Mouse (Mus musculus) heart, postnatal 4 days (tissue): Measurements from ENCODE around the gene Nptn. TPM values are rescaled to one million over a fixed set of nuclear protein-coding genes. Genes with fewer than 3 reads are reported as not detected.

ENCODE experiments used
- DNase-seq: peaks from one replicate; pipeline ENCODE4 v3.0.0; 2021
- total RNA-seq, 2 experiments: library from RNA; stranded (reverse); gene quantifications; 2 replicates each; pipeline ENCODE4 v1.2.3; 2021

Nptn gene
- total RNA-seq = 100 to 1,000 TPM; 194 to 206 TPM

GRCm38 (mm10) chr9:58581958-58582540 is at the start of gene Nptn:
Nptn (plus strand) TSS chr9:58582240.
- DNase-seq = peak; percentile 99

- no peak for DNase-seq
Measured at GRCm38 (mm10) chr9:58533322-58533721, 48.7 kb upstream of the Nptn start.

DNA sequence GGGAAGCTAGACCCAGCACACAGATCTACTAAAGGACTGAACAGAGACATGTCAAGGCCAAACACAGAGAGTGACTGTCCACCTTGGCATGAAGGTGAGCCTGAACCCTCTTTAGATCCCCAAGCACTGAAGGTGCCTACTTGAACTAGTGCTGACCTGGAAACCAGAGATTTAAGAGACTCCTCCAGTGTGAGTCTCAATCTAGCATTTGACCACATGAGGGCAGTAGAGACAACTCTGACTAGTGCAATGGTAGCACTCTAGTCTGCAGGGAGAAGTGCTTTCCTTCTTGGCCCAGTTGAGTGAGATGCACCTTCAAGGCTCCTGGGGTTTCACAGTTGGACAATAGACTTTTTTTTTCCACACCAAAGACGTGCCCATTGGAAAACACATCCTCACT is 47.3 kb upstream of the Nptn start:
- DNase-seq = peak; percentile 63

- peak; percentile 52 for DNase-seq
Measured at GRCm38 (mm10) chr9:58535447-58536134, 46.4 kb upstream of the Nptn start.

GRCm38 (mm10) chr9:58537774-58538173 is 44.3 kb upstream of the Nptn start:
- DNase-seq = no peak

- DNase-seq = peak; percentile 65
Measured at GRCm38 (mm10) chr9:58539886-58540285, 42.2 kb upstream of the Nptn start.

DNA sequence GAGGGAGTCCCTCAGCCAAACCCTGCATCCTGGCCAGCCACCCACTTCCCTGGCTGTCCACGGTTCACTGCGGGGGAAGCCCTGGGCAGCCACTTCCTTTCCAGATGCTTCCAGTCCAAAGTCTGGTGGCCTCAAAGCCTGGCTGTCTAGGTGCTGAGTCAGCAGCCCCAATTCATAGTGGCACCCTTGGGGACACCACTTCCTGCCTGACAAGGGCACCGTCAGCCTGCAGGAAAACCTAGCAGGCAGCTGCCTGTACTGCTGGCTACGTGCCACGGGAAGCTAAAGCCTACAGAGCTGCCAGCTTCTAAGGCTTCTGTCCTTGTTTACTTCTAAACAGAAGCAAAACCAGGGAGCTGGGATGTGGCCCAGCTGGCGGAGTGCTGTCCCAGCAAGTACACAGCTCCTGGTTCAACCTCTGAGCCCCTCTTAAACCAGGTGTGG is 40.1 kb upstream of the Nptn start:
- peak; percentile 91 for DNase-seq

DNA sequence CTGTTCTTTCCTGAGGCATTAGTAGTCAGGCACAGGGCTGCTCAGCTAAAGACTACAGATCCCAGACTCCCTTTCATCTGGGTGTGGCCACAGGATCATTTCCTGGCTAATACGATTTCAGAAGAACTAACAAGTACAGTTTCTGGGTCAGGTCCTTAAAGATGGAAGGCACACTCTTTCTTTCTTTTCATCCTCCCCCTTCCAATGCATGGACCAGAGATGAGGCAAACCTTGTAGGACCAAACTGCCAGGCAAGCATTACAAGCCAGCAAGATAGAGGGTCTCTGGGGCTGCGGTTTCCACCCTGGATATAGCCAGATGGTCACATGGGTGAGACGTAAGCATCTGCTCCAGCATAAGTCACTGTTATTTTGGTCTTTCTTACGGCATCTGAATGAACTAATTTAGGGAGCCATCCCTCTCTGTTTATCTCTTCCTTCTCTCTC is 37.1 kb upstream of the Nptn start:
- no peak for DNase-seq

DNA sequence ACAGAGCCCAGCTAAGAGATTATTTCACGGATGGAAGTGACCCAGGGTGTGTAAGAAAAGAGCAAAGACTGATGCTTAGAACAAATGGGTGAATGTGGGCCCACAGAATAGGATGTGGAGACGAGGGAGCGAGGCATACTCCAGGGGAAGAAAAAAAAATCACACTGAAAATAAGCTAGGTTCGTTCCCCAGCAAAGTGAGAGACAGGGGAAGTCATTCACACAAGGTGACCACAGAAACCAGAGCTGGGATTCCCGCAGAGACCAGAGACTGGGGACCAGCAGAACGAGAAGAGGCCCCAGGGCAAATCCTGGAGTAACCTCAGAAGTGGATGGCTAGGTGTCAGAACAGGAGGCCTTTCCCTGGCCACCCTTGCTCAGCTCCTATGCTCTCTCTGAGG is 36.6 kb upstream of the Nptn start:
- no peak for DNase-seq

DNA sequence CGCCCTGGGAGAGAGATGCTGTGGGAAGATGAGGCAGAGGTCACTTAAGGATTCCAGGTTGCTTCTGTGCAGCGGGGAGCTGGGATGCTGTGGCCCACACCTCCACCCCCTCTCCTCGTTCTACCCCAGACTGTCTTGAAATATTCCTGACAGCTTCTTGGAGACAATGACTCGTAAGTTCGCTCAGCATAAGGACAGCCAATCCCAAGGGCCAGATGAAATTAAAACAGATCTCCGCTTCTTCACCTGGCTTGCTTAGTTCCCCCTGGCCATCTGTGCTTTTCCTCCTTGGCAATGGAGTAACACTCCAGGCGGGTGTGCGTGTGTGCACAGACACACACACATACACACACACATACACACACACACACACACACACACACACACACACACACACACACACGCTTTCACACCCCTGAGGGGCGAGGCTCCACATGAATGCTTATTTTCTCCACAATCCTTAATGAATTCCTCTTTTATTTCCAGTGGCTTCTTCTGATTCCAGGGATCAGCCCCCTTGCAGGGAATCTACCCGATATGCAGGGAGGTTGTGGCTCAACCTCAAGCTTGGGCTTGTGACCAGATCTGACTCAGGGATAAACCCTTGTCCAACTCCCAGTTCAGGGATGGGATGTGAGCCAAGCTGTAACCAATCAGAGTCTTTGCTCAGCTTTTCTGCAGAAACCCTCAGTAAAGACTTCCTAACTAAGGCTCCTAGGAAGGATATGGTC is 35.2 kb upstream of the Nptn start:
- DNase-seq = peak; percentile 49

- DNase-seq = no peak
Measured at GRCm38 (mm10) chr9:58548897-58549296, 33.1 kb upstream of the Nptn start.

DNA sequence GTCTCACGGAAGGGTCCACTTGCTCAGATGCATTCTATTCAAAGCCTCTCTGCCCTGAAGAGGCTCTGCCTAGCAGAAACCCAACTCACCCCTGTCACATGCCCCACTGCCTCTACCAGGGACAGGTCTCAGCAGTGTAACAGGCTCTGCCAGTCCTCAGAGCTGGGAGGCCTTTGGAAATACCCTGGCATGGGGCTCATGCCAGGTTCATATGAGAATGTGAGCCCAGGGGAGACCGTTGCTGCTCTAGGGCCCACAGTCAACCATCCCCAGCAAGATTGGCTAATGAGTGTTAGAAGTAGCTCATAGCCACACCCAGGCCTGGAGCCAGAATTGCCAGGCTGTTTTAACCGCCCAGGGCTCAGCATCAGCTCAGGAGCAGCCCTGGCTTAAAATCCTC is 32.3 kb upstream of the Nptn start:
- no peak for DNase-seq

DNA sequence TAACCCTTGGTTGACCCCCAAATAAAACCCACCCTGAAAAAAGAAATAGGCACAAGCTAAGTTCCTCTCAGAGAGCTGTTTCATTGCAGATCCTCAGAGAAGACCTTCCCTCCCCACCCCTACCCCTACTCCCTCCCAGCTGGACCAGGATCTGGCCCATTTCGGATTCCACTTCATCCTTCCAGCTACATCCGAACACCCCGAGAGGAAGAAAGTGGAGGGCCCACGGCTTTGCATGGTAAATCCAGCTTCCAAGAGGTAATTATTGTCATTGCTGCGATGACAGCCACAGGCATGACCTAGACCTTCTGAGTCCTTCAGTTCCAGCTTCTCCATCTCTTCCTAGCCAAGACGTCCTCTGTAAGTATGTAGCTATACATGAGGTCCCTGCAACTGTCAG is 31.1 kb upstream of the Nptn start:
- DNase-seq = no peak

DNA sequence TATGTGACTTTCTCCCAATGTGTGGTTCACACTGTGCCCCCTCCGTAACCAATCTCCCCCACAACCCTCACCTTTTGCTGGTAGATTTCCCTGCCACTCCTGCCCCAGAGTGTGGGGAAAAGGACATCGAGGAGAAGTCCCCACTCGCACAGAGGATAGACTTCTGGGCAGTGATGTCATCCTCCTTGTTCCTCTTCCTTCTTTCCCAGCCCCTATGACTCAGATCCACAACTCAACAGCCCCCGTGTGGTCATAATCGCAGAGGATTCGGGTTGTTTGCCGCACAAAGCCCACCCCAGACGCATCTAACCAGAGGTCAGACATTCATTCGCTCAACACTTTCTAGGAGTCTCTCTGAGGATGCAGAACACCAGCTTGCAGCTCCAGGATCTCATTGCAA is 30.0 kb upstream of the Nptn start:
- no peak for DNase-seq

DNA sequence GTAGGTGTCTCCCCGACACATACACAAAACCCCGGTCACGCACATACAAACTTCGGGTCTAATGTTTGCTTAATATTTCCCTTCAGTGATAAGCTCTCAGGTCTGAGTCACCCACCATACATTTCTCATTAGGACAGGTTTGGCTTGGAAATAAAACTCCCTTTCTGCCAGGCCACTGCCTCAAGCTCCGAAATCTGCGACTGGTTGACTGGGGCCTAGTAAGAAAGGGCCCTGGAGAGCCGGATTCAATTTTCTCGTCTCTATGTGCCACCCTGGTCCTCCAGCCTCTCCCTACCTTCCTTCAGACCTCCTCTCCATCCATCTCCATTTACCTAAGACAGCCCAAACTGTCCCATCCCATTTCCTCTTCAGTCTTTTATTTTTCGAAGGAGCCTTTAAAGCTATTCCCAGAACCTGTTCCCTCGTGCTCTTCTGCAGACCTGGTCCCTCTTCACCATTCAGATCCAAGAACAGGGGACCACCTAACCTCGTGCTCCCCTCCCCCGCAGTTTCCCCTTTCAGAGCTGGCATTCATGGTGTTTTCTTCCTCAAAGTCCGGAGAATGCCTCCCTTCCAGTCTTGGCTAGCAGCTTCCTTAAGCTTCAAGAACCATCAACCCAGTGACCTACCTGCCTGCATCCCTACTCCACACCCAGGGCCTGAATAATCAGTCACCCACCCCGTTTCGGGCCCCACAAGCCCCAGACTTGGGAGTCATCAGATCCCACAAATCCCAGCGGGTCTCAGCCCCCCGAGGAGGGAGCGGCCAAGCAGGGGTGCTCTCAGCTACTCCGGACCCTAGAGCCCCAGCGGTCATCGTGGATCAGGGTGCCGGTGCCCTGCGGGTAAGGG is 27.8 kb upstream of the Nptn start:
- peak; percentile 42 for DNase-seq

DNA sequence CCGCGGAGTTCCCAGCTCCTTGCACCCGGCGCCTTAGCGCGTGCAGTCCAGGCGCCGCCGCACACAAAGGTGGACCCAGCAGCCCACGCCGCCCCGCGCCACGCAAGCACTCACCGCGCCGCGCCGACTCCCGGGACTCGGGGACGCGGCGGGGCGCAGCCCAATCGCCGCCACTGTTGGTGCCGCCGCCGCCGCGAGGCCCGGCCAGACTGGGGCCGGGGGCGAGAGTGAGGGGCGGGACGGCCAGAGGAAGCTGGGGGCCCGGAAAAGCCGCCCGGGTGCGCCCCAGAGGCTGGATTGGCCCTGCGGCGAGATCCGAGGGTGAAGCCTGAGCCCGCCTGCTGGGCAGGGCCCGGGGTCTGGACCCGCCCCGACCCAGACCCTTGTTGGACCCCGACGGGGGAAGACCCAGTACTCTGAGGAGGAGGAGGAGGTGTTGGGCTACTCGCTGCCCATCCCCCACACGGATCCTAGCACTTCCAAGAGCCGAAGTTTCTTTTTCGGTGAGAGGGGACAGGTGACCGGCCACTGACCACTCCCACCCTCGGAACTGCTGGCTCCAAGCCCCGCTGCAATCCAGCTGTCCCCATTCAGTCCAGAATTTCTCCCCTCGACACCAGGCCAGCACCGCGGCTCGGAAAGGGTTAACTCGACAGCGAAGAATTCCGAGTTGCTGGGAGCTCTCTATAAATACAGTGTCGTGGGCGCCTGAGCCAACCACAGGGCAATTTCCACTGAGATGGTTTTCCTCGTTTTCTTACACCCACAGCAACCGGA is 26.9 kb upstream of the Nptn start, which contains the start of gene Cd276:
Gene Cd276 (minus strand): TSS at position 530 of the 777 bp plus-strand sequence.
- DNase-seq = peak; percentile 85

DNA sequence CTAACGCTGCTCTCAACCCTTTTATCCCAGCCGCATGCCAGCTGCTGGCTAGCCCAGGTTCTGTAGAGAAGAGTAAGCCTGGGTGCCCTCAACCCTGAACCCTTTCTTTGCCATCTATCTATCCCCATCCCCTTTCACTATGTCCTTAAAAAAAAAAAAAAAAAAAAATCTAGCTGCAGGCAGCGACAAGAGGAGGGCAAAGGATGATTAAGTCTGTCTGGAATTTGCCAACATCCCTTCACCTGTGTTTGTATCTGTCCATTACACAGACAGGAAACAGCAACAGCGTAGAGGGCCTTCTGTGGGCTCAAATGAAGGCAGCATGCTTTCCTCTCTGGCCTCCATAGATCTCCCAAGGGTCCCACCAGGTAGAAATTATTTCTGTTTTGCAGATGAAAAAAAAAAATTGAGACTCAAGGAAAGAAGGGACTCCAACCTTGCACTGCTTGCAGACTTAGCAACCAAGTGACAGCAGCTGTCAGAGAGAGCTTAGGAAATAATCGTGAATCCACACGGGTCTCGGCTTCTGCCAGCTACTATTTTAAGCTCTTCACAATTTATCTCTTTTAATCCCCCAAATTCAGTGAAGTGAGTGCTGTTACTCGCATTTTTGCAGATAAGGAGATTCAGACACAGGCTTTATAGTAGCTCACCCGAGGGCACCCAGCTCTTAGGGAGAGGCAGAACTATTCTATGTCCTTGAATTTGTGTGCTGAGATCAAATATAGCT is 26.2 kb upstream of the Nptn start:
- DNase-seq = no peak

DNA sequence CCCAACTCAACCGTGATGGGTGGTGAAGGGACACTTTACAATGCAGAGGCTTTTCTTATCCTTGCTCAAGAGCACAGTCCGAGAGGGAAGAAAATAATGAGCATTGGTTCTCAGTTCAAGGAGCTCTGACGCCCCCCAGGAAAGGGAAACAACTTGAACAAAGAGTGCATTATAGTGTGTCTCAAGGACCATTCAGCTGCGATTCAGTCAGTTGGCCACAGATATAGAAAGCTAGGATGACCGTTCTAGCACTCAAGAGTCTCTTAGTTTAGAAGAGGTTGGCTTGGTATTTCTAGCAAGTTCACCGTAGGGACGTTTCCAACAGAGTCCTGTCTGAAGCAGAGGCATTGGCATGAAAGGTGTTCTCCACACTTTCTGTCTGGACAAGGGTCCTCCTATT is 25.4 kb upstream of the Nptn start:
- no peak for DNase-seq

DNA sequence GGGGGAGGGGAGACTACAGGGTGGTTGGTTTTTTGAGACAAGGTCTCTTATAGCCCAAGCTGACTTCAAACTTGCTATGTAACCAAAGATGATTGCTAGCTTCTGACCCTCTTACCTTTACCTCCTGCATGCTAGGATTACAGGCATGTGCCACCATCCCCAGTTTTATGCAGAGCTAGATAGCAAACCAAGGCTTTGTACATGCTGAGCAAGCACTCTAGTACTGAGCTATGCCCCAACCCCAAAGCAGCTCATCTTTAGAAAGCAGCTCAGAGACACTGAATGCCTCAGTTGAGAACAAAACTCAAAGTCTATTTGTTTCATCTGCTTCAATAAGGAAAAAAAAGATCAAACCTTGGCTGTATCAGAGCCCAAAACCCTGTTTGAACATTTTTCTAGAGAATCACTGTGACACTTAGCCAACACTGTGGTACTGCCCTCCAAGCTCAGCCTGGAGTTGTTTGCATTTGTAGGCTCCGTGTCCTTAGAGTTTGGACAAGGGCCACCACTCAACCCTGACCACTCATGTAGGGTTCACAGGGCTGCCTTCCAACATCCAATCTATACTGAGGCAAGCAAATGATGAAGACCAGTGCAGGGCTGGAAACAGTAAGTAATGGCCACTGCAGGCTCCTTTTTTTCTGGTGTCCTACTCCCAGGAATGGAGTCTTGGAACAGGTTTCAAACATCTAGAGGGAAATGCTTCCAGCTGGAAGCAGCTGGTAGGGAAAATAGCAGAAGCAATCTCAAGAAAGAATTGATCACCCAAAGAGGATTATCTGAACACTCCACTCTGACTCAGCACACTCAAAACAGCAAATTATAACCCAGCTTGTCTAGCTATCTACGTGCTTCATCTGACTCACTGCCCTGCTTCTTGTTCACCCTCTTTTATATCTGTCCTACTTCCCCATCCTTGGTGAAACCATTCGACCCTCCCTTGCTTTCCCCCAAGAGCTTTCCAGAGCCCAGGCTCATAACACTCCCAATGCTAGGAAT is 24.3 kb upstream of the Nptn start:
- DNase-seq = no peak

GRCm38 (mm10) chr9:58560211-58560610 is 21.8 kb upstream of the Nptn start:
- DNase-seq = no peak
